ENCODE assay signal across 8 mouse cellular contexts in genomic region chr12:81219339-81219738, GRCm38 (mm10).
"Had no signal": no experiment of that assay in that cellular context is flagged by ENCODE, and none has a peak within 500 bp of the region (broad histone marks: within the 10 kb centered on the region; RNA-seq: fewer than 3 reads in every experiment).

No protein-coding gene starts in this region.

- DNase-seq: liver, postnatal 0 days; lung, adult 2 months; lung, postnatal 14 days; lung, postnatal 36 days; right cerebral cortex, postnatal 14 days; thymus, adult 2 months; thymus, postnatal 25 days; thymus, postnatal 4 days had no signal
